Mouse (Mus musculus) T-helper 2 cell (primary cell): Measurements from ENCODE around the gene Prmt1.

ENCODE experiments used
- in situ Hi-C: fragments of 300-600 bp; cut with MboI, MseI; formaldehyde crosslinking; loops from one replicate; pipeline ENCODE4 v1.15.1; 2025; ENCODE audit warnings: high pct_unique_total_duplicates

The Prmt1 gene

GRCm38 (mm10) chr7:44952611-44953306 lies 33.6 kb downstream of the Prmt1 start:
- in situ Hi-C loops, result loop anchor here (10.0 kb wide), 1 partner anchor 228 kb away; no protein-coding TSS in a partner anchor

GRCm38 (mm10) chr7:44951960-44952359 lies 34.4 kb downstream of the Prmt1 start:
- in situ Hi-C loops, result loop anchor here (10.0 kb wide), 1 partner anchor 227 kb away; no protein-coding TSS in a partner anchor

DNA sequence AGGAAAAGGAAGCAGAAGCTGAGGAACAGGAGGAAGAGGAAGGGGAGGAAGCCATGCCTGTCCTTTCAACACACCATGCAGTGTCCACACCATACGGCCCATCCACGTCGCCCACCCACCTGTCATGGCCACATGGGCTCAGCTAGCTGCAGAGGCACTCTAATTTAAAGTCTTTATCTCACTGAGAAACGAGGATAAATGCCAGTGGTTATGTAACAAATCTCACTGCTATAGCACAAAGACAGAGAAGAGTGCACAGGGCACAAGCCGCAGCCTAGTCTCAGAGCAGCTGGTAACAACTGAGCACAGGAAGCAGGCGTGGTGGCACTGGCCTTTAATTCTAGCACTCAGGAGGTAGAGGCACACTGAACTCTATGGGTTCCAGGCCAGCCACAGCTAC lies 36.4 kb downstream of the Prmt1 start:
- in situ Hi-C loops, result loop anchor here (10.0 kb wide), 1 partner anchor 225 kb away; no protein-coding TSS in a partner anchor

DNA sequence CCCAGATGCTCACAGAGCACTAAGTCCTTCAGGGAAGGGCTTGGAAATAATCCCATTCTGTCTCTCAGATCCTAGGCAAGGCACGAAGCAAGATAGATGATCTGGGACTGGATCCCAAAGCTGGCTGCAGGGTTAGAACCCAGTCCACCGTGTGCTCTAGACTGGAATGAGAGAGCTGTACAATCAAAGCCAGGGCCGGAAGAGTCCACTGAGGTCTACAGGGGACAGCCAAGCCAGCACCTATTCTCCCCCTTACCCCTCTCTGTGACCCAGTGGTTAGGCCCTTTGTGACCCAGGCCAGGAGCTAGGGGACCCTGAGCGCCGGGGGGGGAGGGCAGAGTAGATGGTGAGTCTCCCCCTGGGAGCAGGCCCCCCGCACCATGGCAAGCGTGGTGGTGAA lies 43.5 kb downstream of the Prmt1 start, which contains the start of gene Tsks:
Gene Tsks, plus strand, starts transcription at position 301 of the 400 bp plus-strand sequence.
- in situ Hi-C loops, result no loop called here

- in situ Hi-C loops, result no loop called here
Observed at GRCm38 (mm10) chr7:44938680-44939079, 47.7 kb downstream of the Prmt1 start.

DNA sequence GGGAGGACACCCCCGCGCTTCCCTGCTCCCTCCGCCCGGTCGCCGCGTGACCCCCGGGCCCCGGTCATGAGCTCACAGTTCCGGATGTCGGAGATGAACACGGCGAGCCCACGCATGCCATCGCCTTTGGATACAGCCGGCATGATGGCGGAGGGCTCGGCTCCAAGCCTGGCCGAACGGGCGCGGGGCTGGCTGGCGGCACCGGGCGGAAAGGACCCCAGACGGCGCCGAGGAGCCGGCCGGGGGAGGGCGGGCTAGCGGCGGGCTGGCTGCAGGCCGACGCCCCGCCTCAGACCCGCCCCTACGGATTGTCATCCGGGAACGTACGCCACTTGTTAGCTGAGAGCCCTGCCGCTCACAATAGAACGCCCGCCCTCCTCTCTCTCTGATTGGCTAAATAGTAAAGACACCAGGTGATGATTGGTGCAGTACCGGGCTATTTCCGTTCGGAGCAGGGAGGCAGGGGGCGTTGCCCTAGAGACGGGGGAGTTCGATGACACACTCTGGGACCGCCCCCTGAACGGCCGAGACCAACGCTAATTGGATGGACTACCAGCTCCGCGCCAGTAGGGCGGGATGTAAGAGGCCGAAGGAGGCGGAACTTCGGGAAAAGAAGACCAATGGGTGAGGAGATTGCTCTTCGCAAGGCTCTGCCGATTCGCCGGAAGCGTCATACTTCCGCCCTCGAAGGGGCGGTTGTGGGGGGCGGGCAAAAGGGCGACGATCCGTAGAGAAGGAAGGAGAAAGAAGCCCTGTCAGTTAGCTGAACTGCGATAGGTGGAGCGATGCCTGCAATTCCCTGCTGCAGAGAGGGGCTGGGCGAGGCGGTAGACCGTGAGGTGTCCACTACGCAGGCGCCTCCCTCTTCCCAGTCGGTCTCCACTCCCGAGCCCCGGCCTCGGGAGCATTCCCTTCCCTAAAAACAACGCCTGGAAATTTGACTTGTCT lies 56.9 kb downstream of the Prmt1 start, which contains the start of gene Ap2a1:
Gene Ap2a1, minus strand, starts transcription at position 293 of the 948 bp plus-strand sequence.
- in situ Hi-C loops, result no loop called here

GRCm38 (mm10) chr7:44928570-44928969 lies 57.8 kb downstream of the Prmt1 start:
- in situ Hi-C loops, result no loop called here
